Mouse (Mus musculus) layer of hippocampus, adult 8-10 months (tissue): ENCODE measurements at regions not wholly inside any gene's neighbourhood (a gene's known extent, or its start where the extent isn't known, plus 50 kb on each side); places are given as distances from the start of the nearest gene placed in this dataset.

Experiments used
- DNase-seq, 2 experiments: peaks; one replicate each; pipeline ENCODE4 v3.0.0; 2022; ENCODE audit warnings: low spot score in 2 of 2

DNA sequence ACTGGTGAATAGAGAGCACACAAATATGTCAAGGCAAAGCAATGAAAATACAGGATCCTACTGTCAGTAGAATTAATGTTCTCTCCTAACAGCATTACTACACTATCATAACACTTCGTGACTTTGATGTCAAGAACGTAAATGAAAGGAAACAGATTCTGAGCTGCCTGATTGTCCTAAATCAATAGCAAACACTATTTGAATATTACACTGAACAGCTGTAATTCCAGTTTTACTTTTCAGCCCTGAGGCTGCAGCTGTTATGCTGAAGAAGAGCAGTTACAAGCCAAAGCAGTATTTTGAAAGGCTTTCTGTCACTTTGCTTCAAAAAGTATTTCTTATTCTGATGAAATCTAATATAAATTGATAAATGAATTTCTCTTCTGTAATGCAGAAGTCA is 828.7 kb upstream of the Adgrl2 start:
- DNase-seq = no peak

DNA sequence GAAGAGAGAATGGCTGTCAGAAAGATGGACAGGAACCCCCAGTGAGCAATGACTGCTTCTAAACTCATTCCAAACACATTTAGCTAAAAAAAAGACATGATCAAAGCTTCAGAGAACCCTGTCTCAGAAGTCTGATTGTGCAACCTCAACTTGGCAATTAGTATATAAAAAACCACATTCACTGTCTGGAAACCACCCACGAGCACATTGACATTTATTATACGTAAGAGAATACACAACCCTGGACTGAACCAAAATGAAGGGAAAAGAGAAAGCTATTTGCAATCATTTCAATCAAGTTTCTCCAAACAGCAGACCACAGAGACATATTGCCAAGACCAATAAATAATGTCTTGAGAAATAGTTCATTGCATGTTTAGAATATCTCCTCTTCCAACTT is 820.7 kb upstream of the Adgrl2 start:
- DNase-seq = no peak

DNA sequence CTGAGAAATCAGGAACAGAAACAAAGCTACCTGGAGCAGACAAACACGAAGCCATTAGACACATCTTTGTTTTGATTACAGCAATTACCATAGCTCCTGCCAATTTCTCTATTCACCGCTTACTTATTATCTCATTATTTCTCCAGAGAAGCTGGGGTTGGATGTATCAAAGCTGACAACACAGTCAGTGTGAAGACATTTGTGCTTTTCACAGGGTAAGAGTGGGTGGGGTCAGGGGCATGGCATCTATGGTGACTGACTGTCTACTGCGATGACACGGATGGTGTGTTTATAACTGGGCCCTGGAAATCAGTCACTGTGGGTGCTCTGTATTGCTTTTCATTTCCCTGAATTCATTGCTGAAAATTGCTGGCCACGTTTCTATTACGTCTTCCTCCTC is 815.0 kb upstream of the Adgrl2 start:
- DNase-seq = no peak

DNA sequence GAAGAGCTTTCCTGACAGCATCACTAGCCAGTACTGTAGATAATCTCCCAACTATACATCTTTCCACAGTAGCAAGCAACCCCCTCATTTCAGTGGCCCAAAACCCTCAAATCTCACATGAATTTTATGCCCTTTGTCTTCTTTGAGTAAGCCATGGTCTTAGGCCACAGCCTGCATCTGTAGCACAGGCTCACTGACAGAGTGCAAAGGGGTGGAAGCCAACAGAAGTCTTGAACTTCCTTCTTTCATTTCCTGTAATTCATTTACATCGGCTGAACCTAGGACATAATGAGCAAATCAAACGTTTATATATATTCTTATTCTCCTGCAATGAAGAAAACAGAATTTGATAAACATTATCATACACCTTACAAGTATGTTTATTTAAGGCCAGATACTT is 805.8 kb upstream of the Adgrl2 start:
- no peak for DNase-seq

DNA sequence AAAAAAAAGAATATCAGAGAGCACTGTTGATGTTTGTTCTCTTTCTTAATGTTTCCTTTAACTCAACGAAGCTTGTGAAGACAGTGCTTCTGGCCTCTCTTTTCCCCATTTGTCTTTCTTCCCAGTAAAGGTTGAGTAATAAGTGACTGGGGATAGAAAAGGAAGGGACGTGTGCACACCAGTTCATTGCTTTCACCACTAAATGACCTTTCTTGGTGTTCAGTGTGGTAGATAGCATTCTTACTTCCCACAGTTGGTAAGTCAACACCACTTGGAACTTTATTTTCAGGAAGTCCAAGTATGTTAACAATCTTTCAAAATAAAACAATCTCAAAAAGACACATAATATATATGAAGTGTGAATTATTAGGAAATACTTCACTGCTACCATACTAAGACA is 801.2 kb upstream of the Adgrl2 start:
- DNase-seq = no peak

DNA sequence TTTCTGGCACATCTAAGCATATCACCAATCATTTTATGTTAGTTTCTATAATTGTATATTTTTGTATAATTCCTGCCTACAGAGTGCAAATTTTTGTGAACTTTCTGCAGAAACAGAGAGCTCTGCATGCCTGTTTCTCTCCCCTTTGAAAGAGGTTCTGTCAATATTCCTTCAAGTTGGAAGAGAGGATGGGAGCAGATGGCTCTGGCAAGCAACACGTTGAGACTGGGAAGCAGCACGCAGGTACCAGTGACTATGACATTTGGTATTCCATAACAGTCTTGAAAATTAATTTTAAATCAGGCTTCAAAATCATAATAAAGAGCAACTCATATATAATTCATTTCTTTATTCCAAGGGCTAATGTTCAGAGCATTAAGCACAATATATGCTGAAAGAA is 795.7 kb upstream of the Adgrl2 start:
- no peak for DNase-seq

DNA sequence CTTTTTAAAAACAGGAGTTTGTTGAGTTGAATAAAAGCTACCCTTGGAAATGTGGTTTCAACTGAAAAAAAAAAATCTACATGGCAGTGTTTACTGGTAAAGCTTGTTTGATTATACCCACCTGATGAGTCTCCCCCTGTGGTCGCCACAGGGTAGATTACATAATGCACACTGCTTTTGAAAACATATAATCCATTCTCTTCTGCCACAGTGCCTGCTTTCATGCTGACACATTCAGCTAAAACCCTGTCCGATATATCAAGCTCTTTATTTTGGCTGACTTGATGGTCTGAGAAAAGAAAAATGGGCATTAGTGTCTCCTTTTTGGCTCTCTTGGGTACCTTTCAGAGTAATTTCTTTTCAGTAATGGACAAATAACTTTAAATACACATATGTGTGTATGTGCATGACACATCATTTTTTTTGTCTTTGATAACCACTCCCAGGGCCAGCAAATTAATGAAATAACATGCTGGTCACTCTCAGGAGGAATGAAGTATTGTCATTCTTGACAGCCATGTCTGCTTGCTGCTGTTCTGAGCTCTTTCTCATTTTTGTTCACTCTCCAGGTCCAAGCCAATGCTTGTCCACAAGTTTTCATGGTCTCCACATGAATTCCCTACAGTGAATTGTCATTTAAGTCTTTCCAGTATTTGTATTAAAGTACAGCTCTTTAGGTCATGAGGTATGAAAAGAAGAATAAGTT is 793.7 kb upstream of the Adgrl2 start:
- DNase-seq = no peak

DNA sequence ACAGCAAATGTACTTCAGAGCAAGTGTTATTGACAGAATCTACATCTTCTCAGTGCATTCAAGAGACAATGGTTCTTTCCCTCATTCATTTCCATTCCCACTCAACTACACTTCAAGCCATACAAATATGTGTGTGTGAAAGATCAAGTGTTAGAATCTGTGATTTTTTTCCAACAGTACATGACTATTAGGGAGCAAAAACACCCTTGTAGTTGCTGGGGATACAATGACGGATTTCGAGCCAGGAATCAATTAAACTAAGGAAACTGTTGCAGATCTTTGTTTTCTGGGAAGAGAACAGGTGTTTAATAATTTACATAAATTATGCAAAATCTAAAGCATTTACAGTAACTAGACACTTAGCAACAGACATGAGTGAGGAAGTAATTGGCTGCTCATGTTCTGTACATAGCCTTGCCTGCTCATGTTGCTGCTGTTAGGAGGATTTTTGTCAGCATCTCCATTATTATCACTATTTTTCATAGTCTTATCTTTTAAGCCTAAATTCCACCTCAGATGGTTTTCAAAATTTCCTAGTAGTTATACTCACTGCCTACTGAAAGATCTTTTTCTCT is 777.6 kb upstream of the Adgrl2 start:
- DNase-seq = no peak

DNA sequence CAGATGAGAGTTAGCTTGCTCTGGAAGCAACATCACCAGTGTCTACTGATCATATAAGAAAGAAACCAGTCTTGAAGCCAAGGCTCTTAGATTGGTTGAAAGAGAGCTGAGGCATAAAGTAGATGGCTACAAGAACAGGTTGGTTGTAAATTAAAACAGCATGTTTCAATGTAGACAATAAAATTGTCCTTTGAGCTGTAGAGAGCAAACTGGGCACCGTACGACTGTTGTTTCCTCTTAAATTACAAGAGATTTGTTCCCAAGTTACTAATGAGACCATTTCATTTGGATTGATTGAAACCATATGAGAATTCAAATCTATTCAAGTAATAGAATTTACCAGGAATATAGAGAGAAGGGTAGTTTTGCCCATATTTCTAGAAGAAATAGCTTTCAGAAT is 770.9 kb upstream of the Adgrl2 start:
- no peak for DNase-seq

DNA sequence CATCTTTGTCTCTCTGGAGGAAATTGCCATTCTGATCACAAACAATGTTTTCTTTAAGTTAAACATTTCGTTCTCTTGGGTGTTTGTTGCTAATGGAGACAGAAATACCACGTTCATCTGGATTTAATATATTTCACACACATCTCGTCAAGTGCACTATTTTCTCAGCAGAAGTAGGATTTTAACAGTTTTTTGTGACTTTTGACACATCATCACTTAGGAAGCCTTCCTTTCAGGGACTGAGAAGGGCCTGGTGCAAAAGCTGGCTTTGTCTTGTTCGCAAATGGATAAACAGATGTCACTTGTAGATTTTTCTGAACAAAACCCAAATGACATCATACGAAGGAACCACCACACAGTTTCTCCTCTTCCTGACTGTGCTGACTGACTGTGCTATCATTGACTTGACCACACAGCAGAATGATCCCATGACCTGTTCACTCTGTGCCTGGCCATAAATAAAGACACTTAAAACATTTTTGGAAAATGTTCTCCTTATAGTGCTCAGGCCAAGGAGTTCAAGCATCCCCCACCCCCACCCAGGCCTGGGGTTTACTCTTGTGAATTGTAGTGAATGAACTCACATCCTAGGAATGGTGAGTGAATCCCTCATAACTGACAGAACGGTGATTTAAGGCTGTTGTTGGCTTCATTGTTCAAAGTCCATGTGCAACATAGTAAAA is 767.7 kb upstream of the Adgrl2 start:
- DNase-seq = no peak

DNA sequence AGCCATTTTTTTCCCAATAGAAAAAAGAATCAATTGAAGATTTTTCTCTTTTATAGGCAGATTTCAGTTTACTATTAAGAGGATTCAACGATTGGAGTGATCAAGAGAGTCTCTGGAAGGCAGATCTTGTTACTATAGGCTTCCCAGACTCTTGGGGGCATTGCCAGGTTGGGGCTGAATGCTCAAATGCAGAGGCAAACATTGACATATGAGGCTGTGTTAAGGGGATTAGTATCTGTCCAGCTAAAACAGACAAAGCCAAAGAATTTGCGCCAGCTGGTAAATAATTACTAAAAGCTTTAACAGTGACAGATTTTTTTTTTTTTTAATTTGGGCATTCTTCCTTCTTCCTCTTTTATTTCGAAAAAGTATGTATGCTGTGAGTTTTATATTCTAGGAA is 745.7 kb upstream of the Adgrl2 start:
- no peak for DNase-seq

DNA sequence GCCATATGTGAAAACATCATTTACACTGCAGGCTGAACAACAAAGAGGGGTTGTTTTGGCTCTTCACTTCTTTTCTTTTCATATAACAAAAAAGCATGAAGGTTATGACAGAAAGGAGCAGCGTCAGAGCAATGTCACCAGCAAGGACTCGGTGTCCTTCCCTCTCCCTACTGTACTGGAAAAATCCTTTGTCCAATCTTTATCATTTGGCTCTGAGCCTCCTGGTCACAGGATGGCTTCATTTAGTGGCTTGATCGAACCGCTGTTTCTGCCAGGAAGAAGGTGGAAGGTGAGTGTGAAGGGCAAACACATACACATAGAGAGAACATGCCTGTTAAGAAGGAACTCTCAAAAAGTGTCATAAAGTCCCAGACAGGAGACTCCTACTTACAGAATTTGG is 735.9 kb upstream of the Adgrl2 start:
- DNase-seq = no peak

DNA sequence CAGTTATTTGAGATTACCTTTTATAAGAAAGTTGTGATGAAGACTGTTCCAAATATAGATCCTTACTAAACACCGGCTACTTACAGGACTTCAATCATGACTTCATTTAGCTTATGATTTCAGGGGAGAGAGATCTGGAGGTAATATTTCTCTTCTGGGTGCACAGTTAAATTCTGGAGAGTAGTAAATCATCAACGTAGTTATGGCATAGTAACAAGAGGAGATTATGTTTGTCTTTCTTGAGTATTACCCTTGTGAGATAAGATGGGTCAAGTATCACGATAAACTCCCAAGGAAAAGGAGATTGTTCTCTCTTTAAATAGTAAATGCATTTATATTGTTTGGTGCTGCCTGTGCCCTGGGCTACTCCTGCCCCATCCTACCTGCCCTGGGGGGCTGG is 734.5 kb upstream of the Adgrl2 start:
- DNase-seq = no peak

DNA sequence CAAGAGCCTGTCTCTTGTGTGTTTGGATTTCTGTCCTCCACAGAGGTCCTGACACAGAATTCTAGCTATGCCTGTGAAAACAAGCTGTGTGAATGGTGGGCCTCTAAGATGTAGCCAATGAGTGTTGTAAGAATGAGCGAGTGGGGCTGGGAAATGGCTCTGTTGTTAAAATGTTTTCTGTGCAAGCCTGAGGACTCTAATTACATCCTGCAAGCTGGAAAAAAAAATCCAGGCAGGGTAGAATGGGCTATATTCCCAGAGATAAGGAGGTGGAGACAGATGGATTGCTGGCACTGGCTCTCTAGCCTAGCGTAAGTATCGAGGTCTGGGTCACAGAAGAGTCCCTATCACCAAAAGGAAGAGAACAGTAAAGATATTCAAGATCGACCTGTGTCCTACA is 731.5 kb upstream of the Adgrl2 start:
- peak; percentile 6 to 13 for DNase-seq

DNA sequence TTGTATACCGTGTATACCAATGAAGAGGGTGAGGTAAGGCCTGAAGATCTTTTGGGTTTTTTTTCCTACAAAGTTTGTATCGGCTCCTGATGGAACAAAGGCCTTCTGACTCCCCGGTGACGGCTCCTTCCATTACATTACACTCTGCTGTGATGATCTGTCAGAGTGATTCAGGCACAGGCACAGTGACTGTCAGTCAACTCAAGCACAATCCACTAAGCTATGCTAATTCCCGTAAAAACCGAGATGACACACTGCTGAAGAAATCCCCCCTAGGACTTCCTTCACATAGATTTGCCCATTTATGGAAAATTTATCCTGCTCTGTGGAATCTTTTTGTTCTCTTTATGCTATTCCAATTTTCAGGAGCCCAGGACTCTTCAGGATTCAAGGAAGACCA is 730.0 kb upstream of the Adgrl2 start:
- no peak for DNase-seq

DNA sequence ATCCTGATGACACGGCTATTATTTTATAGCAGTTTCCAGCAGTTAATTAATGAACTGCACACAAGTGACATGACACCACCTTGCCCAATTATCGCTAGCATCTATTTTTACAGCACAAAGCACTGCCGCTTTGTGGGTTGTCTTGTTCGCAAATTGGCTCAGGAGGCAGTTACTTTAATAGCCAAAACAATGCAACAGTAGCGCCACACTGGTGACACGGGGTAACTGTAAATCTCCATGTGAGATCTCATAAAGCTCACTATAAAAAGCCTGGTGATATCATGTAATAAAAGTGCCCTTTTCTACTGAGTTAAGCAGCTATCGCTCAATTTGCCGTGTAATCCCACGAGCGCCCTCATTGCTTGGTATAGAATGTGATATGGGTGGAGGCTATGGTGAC is 715.4 kb upstream of the Adgrl2 start:
- DNase-seq = peak; percentile 19 to 39

DNA sequence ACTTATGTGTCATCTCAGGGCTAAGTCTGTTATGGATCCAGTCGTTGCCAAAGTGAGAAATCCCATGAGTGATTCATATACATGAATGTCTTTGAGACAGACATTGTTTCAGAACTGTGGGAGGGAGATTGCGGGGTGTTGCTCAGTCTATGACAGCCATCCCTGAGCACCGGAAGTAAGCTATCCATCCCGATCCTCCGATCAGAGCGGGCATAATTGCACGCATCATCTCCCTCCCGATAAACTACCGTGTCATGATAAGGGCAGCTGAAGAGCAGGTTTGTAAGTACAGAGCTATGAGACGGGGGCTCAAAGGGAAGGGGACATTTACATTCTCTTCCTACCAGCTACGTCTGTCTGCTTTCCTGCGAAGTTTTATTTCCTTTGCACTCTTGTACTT is 715.0 kb upstream of the Adgrl2 start:
- DNase-seq = no peak

DNA sequence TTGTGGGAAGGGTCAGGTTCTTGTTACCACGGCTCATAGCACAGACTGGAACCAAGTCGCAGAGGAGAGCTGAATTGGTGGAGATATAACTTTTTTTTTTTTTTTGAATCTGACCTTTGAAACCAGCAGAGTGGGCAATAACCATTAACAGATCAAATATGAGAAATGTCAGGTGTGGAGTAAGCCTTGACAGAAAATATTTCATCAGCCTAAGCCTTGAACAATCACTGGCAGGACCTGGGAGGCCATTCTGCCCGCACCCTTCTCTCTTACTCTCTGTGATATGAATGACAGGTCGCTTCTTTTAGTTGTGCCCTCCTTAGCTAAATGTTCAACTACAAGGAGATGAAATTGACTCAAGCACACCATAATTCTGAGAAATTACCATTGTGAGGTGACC is 714.1 kb upstream of the Adgrl2 start:
- no peak for DNase-seq

DNA sequence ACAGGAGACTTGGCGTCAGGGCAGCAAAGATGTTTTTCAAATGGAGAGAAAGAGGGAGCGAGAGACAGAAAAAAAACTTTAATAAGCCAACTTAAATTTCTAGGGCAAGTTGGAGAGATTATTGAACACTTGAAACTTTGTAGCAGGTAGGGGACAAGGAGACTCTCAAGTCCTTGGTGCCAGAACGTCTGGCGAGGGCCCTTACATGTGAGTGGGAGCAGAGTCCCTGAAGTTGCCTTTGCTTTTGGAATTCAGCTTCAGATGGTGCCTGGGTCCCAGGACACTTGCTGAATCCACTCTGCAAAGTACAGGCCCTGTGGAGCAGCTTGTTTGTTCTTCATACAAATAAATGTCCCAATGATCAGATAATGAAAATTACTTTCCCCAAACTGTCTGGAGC is 693.2 kb upstream of the Adgrl2 start:
- DNase-seq = no peak

DNA sequence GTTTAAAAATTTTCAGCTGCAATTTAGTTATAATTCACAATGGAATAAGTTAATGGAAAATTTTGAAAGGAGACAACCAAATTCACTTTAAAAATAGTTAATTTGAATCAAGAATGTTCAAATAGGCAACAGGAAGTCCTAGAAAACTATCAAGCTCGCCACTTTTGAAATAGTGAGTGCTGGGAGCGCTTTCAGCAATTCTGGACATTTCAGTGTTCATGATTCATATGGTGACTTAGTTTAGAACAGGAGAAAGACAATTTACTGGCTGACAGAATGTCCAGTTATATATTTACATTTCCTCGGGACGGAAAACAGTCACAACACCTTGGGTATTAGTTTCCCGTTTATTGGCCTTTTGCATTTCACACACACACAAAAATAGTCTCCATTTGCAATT is 691.9 kb upstream of the Adgrl2 start:
- no peak for DNase-seq

DNA sequence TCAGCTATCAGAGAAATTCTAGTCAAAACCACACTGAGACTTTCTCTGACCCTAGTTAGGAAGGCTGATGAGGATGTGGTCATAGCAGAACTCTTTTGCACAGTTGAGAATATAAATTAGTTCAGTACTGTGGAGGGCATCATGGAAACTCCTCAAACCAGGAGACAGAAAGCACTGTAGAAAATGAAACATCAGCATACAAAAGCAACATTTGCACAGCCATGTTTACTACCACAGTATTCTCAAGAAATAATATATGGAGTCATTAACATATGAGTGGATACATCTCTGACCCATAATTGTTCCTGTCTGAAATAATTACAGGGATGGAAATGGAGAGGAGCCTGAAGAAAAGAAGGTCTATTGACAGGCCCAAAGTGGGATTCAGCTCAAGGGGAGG is 683.6 kb upstream of the Adgrl2 start:
- DNase-seq = no peak

DNA sequence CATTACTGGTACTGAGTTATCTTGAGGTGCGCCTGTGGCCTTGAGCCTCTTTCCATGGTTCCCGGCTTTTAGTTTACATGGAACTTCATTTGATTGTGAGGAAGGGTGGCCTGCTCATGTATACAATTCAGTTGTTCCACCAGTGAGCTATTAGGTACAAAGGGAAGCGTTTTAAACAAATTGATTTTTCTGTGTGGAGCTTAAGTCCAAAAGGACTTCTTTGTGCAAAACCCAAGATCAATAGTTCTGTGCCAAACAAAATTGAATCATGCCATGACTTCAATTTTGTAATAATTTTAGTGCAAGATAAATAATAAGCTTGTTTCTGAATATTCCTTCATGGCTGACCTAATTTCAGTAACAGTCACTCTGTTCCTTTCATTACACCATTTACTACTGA is 674.3 kb upstream of the Adgrl2 start:
- no peak for DNase-seq

DNA sequence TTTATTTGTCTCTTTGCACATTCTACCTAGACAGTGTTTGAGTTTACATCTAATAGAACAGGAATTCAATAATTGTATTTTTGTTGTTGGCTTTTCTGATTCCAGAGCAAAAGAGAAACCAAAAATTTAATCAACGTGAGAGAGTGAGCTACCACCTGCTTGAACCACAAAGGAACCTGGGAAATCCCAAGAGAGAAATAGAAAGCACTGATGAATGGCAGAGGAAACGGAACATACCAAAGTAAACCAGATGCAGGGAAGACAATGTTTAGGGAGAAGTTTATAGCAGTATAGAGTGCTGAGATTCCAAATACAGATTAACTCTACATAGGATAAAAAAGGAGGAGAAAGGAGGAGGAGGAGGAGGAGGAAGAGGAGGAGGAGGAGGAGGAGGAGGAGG is 648.0 kb upstream of the Adgrl2 start:
- no peak for DNase-seq
